Mouse (Mus musculus) heart, postnatal 0 days (tissue): ENCODE results near the gene 4930402H24Rik.

Experiments
- CTCF ChIP-seq: IDR thresholded peaks from 2 replicates; pipeline ENCODE4 v1.5.1; 2016; ENCODE audit warnings: antibody characterized with exemption, control low read depth, low read depth
- EP300 ChIP-seq: IDR thresholded peaks from 2 replicates; pipeline ENCODE4 v1.6.1; 2016; ENCODE audit warnings: antibody characterized with exemption, low read depth

DNA sequence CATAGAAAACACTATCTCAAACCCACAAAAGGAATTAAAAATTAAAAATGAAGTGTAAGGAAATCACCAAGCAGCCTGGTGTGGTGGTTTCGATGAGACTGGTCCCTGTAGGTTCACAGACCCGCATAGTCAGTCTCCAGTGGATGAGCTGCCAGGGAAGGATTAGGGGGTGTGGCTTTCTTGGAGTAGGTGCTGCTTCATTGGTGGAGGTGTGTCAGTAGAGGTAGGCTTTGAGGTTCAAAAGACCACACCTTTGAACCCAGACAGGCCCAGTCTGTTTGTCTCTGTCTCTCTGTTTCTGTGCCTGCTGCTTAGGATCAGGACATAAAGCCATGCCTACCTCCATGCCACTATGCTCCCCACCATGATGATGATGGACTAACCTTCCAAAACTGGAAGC, 7.4 kb downstream of the 4930402H24Rik start:
- TF ChIP-seq CTCF (no peak), EP300 (no peak)
